Mouse (Mus musculus) forebrain, embryonic 13.5 days (tissue): ENCODE measurements around the gene Zfand3. TPM values are rescaled to one million over a fixed set of nuclear protein-coding genes. Genes with fewer than 3 reads are reported as not detected.

ENCODE experiments used
- ATAC-seq: fragments of 200-750 bp; cut with Nextera tagmentation; 2 replicates; pipeline ENCODE4 v1.8.0; 2017
- H3K27ac ChIP-seq: fragments of 300-500 bp; sonication (generic); 2 replicates; pipeline ENCODE4 v1.5.1; 2015; ENCODE audit warnings: inconsistent platforms, mild to moderate bottlenecking, moderate library complexity
- H3K27me3 ChIP-seq: fragments of 300-500 bp; sonication (generic); 2 replicates; pipeline ENCODE4 v1.6.1; 2015; ENCODE audit warnings: mild to moderate bottlenecking, inconsistent platforms
- H3K36me3 ChIP-seq: fragments of 300-500 bp; sonication (generic); 2 replicates; pipeline ENCODE4 v1.6.1; 2015; ENCODE audit warnings: mild to moderate bottlenecking, inconsistent platforms; ENCODE audit not compliant: poor library complexity, severe bottlenecking
- H3K4me1 ChIP-seq: fragments of 300-500 bp; sonication (generic); 2 replicates; pipeline ENCODE4 v1.6.1; 2015; ENCODE audit warnings: inconsistent platforms
- H3K4me2 ChIP-seq: fragments of 300-500 bp; sonication (generic); 2 replicates; pipeline ENCODE4 v1.6.1; 2015; ENCODE audit warnings: inconsistent platforms, mild to moderate bottlenecking, moderate library complexity
- H3K4me3 ChIP-seq: fragments of 300-500 bp; sonication (generic); 2 replicates; pipeline ENCODE4 v1.5.1; 2015; ENCODE audit warnings: mild to moderate bottlenecking, inconsistent platforms
- H3K9ac ChIP-seq: fragments of 300-500 bp; sonication (generic); 2 replicates; pipeline ENCODE4 v1.6.1; 2015; ENCODE audit warnings: mild to moderate bottlenecking, inconsistent platforms
- H3K9me3 ChIP-seq: fragments of 300-500 bp; sonication (generic); replicated peaks from 2 replicates; pipeline ENCODE4 v1.6.1; 2016; ENCODE audit warnings: inconsistent platforms
- WGBS: fragments of 180-500 bp; shearing (Covaris S2); methylation state at CpG from one replicate; pipeline ENCODE4 v1.1.7; 2015; 5-methylcytosine and 5-hydroxymethylcytosine counted together
- polyA plus RNA-seq: library from polyadenylated mRNA; unstranded; fragments of >200 nt; fragmentation: Nextera tagmentation; extraction: Ambion mirVana; gene quantifications from 2 replicates; pipeline ENCODE4 v1.2.1, GENCODE M21; 2015

The Zfand3 gene
- polyA plus RNA-seq, 1 experiment from 2014 or later: 63.3 TPM

DNA sequence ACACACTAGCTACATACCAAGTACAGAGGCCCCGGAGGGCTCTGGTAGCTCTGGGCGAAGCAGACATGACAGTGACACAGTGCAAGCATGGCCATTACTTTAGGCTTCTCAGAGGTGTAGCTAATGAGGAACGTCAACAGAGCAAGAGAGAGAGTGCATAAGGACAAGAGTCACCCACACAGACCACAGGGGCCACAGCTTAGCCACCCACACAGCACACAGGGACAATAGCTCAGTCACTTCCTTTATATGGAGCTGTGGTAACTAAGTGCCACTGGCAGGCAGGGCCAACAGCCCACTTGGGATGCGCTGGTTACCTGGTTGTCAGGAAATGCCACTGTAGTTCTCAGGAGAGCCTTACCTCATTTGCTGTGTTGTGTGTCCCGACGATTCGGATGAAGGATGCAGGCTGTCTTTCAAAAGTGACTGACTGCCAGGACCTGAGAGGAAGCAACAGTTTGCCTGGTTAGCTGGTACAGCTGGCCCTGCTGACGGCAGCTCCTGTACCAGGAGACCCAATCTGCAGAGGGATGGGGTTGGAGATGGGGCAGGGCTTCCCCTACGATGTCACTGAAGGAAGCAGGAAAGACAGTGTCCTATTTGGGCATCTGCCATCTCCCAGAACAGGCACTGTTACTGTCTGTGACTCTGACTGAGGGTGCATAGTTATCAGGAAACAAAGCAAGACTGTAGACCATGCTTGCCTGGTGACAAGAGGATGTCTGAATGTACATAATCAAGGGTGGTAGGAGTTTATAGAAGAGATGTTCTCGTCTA is 224.1 kb downstream of the Zfand3 start:
- Histone ChIP-seq H3K4me1 (peaks cover 36% of the 10 kb centered on the region), H3K4me3 (no peak overlapping the region), H3K9ac (no peak overlapping the region), H3K9me3 (no peaks in the 10 kb centered on the region), H3K4me2 (no peak overlapping the region), H3K27ac (no peak overlapping the region), H3K27me3 (no peaks in the 10 kb centered on the region), H3K36me3 (no peaks in the 10 kb centered on the region)
- WGBS: 87% methylated on average over 10 of the region's 10 CpGs
- ATAC-seq: no peak

DNA sequence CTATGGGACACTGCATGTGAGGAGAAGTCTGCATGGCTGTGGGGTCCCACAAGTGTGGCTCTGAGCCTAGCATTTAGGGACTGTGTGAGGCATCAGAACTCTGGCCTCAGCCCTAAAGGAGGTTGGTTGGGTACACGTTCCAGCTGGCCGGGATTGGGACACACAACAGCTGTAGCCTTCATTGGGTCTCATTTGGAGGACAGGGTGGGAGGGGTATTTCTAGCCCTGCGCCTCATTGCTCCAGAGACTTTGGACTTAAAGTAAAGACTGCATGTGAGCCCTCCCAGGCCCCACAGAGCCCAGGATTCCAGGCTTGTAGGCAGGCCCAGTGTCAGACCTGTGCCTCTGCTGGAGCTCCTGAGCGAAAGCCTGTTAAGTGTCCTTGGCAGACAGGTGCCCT is 225.9 kb downstream of the Zfand3 start:
- ATAC-seq: no peak
- H3K4me3 ChIP-seq: no peak overlapping the region
- no peaks in the 10 kb centered on the region for H3K27me3 ChIP-seq
- no peak overlapping the region for H3K27ac ChIP-seq
- H3K4me2 ChIP-seq: no peak overlapping the region
- H3K9me3 ChIP-seq: no peaks in the 10 kb centered on the region
- WGBS: 93% methylated on average over 4 of the region's 4 CpGs
- H3K4me1 ChIP-seq: peaks cover 20% of the 10 kb centered on the region
- no peaks in the 10 kb centered on the region for H3K36me3 ChIP-seq
- no peak overlapping the region for H3K9ac ChIP-seq

- Histone ChIP-seq H3K9ac (no peak overlapping the region), H3K36me3 (no peaks in the 10 kb centered on the region), H3K27ac (no peak overlapping the region), H3K4me2 (no peak overlapping the region), H3K4me1 (peaks cover 16% of the 10 kb centered on the region), H3K9me3 (no peaks in the 10 kb centered on the region), H3K27me3 (no peaks in the 10 kb centered on the region), H3K4me3 (no peak overlapping the region)
- WGBS: 96% methylated on average over 1 of the region's 1 CpGs
- no peak for ATAC-seq
These were observed 226.9 kb downstream of the Zfand3 start for GRCm38 (mm10) chr17:30231483-30231882.

GRCm38 (mm10) chr17:30232698-30233097 is 228.2 kb downstream of the Zfand3 start:
- Histone ChIP-seq H3K27me3 (no peaks in the 10 kb centered on the region), H3K9me3 (no peaks in the 10 kb centered on the region), H3K4me2 (no peak overlapping the region), H3K9ac (no peak overlapping the region), H3K36me3 (no peaks in the 10 kb centered on the region), H3K4me1 (peaks cover 26% of the 10 kb centered on the region), H3K4me3 (no peak overlapping the region), H3K27ac (no peak overlapping the region)
- ATAC-seq: no peak
- WGBS: 35% methylated on average over 4 of the region's 4 CpGs

- Histone ChIP-seq H3K4me1 (peaks cover 30% of the 10 kb centered on the region), H3K4me2 (no peak overlapping the region), H3K36me3 (no peaks in the 10 kb centered on the region), H3K4me3 (no peak overlapping the region), H3K27me3 (no peaks in the 10 kb centered on the region), H3K27ac (no peak overlapping the region), H3K9me3 (no peaks in the 10 kb centered on the region), H3K9ac (no peak overlapping the region)
- 79% methylated on average over 4 of the region's 4 CpGs for WGBS
- ATAC-seq: no peak
These were observed 230.8 kb downstream of the Zfand3 start for GRCm38 (mm10) chr17:30235380-30235779.

- peak; percentile 78; the same call in 1 of the 2 replicates for ATAC-seq
- Histone ChIP-seq H3K9me3 (no peaks in the 10 kb centered on the region), H3K27me3 (no peaks in the 10 kb centered on the region), H3K4me1 (peaks cover 42% of the 10 kb centered on the region), H3K4me3 (no peak overlapping the region), H3K36me3 (no peaks in the 10 kb centered on the region), H3K9ac (no peak overlapping the region), H3K4me2 (no peak overlapping the region), H3K27ac (no peak overlapping the region)
- WGBS: 49% methylated on average over 6 of the region's 6 CpGs
These were observed 232.1 kb downstream of the Zfand3 start for GRCm38 (mm10) chr17:30236611-30237010.

- 92% methylated on average over 7 of the region's 7 CpGs for WGBS
- Histone ChIP-seq H3K27me3 (no peaks in the 10 kb centered on the region), H3K4me3 (no peak overlapping the region), H3K27ac (no peak overlapping the region), H3K9ac (no peak overlapping the region), H3K36me3 (no peaks in the 10 kb centered on the region), H3K4me2 (no peak overlapping the region), H3K9me3 (no peaks in the 10 kb centered on the region), H3K4me1 (peaks cover 48% of the 10 kb centered on the region)
- ATAC-seq: no peak
These were observed 233.1 kb downstream of the Zfand3 start for GRCm38 (mm10) chr17:30237600-30237999.

GRCm38 (mm10) chr17:30239458-30239857 is 234.9 kb downstream of the Zfand3 start:
- H3K36me3 ChIP-seq: no peaks in the 10 kb centered on the region
- H3K27ac ChIP-seq: no peak overlapping the region
- H3K9ac ChIP-seq: no peak overlapping the region
- H3K4me3 ChIP-seq: no peak overlapping the region
- ATAC-seq: no peak
- H3K9me3 ChIP-seq: no peaks in the 10 kb centered on the region
- peaks cover 45% of the 10 kb centered on the region for H3K4me1 ChIP-seq
- 84% methylated on average over 5 of the region's 5 CpGs for WGBS
- H3K4me2 ChIP-seq: no peak overlapping the region
- peaks cover 3% of the 10 kb centered on the region; the same call in 1 of the 2 replicates for H3K27me3 ChIP-seq

- ATAC-seq: no peak
- H3K4me1 ChIP-seq: peaks cover 57% of the 10 kb centered on the region
These were observed 236.1 kb downstream of the Zfand3 start for GRCm38 (mm10) chr17:30240659-30241058.

DNA sequence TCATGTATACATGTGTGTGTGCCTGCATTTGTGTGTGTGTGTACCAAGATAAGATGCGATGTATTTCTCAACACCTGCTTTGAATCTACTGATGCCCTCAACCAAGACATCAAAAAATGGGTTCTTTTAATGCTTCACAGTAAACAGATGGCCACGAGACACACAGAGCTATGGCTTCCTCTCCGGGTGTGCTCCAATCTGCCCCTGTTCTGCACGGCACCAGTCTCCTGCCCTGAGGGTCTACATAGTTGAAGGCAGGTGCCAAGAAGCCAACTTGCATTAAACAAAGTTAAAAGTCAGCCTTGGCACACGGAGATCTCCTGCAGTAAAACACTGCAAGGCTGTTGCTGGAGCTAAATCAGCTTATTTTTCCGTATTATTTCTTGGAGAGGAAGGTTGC is 236.5 kb downstream of the Zfand3 start:
- 73% methylated on average over 6 of the region's 6 CpGs for WGBS
- Histone ChIP-seq H3K36me3 (no peaks in the 10 kb centered on the region), H3K4me1 (peaks cover 61% of the 10 kb centered on the region), H3K27ac (no peak overlapping the region), H3K9me3 (no peaks in the 10 kb centered on the region), H3K27me3 (peaks cover 3% of the 10 kb centered on the region; the same call in 1 of the 2 replicates), H3K9ac (no peak overlapping the region), H3K4me2 (no peak overlapping the region), H3K4me3 (no peak overlapping the region)
- no peak for ATAC-seq

More at GRCm38 (mm10) chr17:30240659-30241058, 236.1 kb downstream of the Zfand3 start:
- H3K27me3 ChIP-seq: peaks cover 3% of the 10 kb centered on the region; the same call in 1 of the 2 replicates
- no peak overlapping the region for H3K27ac ChIP-seq
- H3K36me3 ChIP-seq: no peaks in the 10 kb centered on the region
- no peak overlapping the region for H3K9ac ChIP-seq
- H3K4me3 ChIP-seq: no peak overlapping the region
- WGBS: 92% methylated on average over 4 of the region's 4 CpGs
- H3K9me3 ChIP-seq: no peaks in the 10 kb centered on the region
- H3K4me2 ChIP-seq: no peak overlapping the region

GRCm38 (mm10) chr17:30241720-30242322 is 237.3 kb downstream of the Zfand3 start:
- H3K4me1 ChIP-seq: peaks cover 58% of the 10 kb centered on the region
- H3K9me3 ChIP-seq: no peaks in the 10 kb centered on the region
- no peak overlapping the region for H3K9ac ChIP-seq
- H3K4me2 ChIP-seq: no peak overlapping the region
- peak overlapping the region; percentile 26; the same call in 1 of the 2 replicates for H3K27ac ChIP-seq
- ATAC-seq: peak; percentile 54; the same call in 1 of the 2 replicates
- H3K4me3 ChIP-seq: no peak overlapping the region
- WGBS: 40% methylated on average over 17 of the region's 17 CpGs
- no peaks in the 10 kb centered on the region for H3K36me3 ChIP-seq
- H3K27me3 ChIP-seq: peaks cover 3% of the 10 kb centered on the region; the same call in 1 of the 2 replicates

- no peak for ATAC-seq
- H3K9ac ChIP-seq: no peak overlapping the region
- no peak overlapping the region for H3K4me3 ChIP-seq
- no peak overlapping the region for H3K27ac ChIP-seq
- no peaks in the 10 kb centered on the region for H3K36me3 ChIP-seq
- no peak overlapping the region for H3K4me2 ChIP-seq
- WGBS: 95% methylated on average over 4 of the region's 4 CpGs
- H3K9me3 ChIP-seq: no peaks in the 10 kb centered on the region
- H3K4me1 ChIP-seq: peaks cover 52% of the 10 kb centered on the region
- H3K27me3 ChIP-seq: peaks cover 3% of the 10 kb centered on the region; the same call in 1 of the 2 replicates
These were observed 238.1 kb downstream of the Zfand3 start for GRCm38 (mm10) chr17:30242647-30243046.
